In the genomic region with DNA sequence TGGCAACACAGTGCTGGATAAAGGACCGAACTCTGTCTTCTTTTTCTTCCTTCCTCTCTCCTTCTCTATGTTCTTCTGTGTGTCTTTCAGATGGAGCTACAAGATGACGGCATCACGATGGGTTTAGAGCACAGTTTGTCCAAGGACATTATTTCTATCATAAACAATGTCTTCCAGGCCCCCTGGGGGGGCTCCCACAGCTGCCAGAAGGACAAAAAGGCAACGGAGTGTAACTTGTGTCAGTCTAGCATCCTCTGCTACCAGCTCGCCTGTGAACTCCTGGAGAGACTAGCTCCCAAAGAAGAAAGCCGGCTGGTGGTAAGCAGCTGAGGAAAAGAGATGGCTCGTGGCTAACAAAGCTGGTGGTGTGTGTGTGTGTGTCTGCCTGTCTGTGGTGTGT, we compare ENCODE assay signal across 21 mouse cellular contexts.
DNase-seq lines count a peak whose midpoint lies in the region; ATAC-seq and TF ChIP-seq lines count a peak whose summit lies in the region.
"Had no signal": no experiment of that assay in that cellular context is flagged by ENCODE, and none has a peak within 500 bp of the region (broad histone marks: within the 10 kb centered on the region; RNA-seq: fewer than 3 reads in every experiment).

No protein-coding gene starts in this region.

- H3K4me3 ChIP-seq in heart, embryonic 12.5 days = no peak overlapping the region
- H3K4me3 ChIP-seq in hindbrain, embryonic 16.5 days (ENCODE audit: low read length) = no peak overlapping the region
- no peak overlapping the region for H3K4me3 ChIP-seq in hindbrain, embryonic 13.5 days
- no peak overlapping the region for H3K4me3 ChIP-seq in lung, postnatal 0 days (ENCODE audit: low read depth, low read length)
- H3K4me3 ChIP-seq: embryonic facial prominence, embryonic 13.5 days; embryonic facial prominence, embryonic 15.5 days; erythroblast, embryonic 14.5 days had no signal

- no peak for ATAC-seq in heart, embryonic 12.5 days (ENCODE audit: insufficient number of reproducible peaks, low FRiP score)
- ATAC-seq in hindbrain, embryonic 16.5 days = peak; percentile 40
- no peak for ATAC-seq in hindbrain, embryonic 13.5 days (ENCODE audit: low FRiP score)
- peak; percentile 12; the same call in 1 of the 2 replicates for ATAC-seq in lung, postnatal 0 days
- ATAC-seq: forebrain, embryonic 14.5 days; forebrain, embryonic 16.5 days had no signal

- no peak for TF ChIP-seq EP300 in lung, postnatal 0 days (IDR thresholded peaks at IDR 0.05)

- no peaks in the 10 kb centered on the region for H3K36me3 ChIP-seq in heart, embryonic 12.5 days
- H3K36me3 ChIP-seq in hindbrain, embryonic 16.5 days (ENCODE audit: control insufficient read depth, insufficient read depth, low read length) = peaks cover 5% of the 10 kb centered on the region; the same call in 1 of the 2 replicates
- H3K36me3 ChIP-seq in hindbrain, embryonic 13.5 days = peaks cover 37% of the 10 kb centered on the region
- no peaks in the 10 kb centered on the region for H3K36me3 ChIP-seq in lung, postnatal 0 days (ENCODE audit: insufficient read depth, low read length)
- H3K36me3 ChIP-seq: embryonic facial prominence, embryonic 13.5 days; embryonic facial prominence, embryonic 15.5 days had no signal

- H3K27me3 ChIP-seq in heart, embryonic 12.5 days (replicated peaks) = peaks cover 3% of the 10 kb centered on the region; the same call in 1 of the 2 replicates
- no peaks in the 10 kb centered on the region for H3K27me3 ChIP-seq in hindbrain, embryonic 16.5 days (replicated peaks; ENCODE audit: control insufficient read depth, insufficient read depth, low read length)
- H3K27me3 ChIP-seq in hindbrain, embryonic 13.5 days = no peaks in the 10 kb centered on the region
- H3K27me3 ChIP-seq in lung, postnatal 0 days (replicated peaks; ENCODE audit: insufficient read depth, low read length) = no peaks in the 10 kb centered on the region
- H3K27me3 ChIP-seq: embryonic facial prominence, embryonic 13.5 days; embryonic facial prominence, embryonic 15.5 days had no signal

- H3K27ac ChIP-seq in heart, embryonic 12.5 days (ENCODE audit: poor library complexity, severe bottlenecking) = no peak overlapping the region
- H3K27ac ChIP-seq in hindbrain, embryonic 16.5 days (ENCODE audit: low read depth, low read length) = no peak overlapping the region
- no peak overlapping the region for H3K27ac ChIP-seq in hindbrain, embryonic 13.5 days
- no peak overlapping the region for H3K27ac ChIP-seq in lung, postnatal 0 days (ENCODE audit: low read length)
- H3K27ac ChIP-seq: embryonic facial prominence, embryonic 13.5 days; embryonic facial prominence, embryonic 15.5 days had no signal

- H3K9me3 ChIP-seq in heart, embryonic 12.5 days (replicated peaks) = no peaks in the 10 kb centered on the region
- no peaks in the 10 kb centered on the region for H3K9me3 ChIP-seq in hindbrain, embryonic 16.5 days (ENCODE audit: control insufficient read depth, low read length)
- H3K9me3 ChIP-seq in hindbrain, embryonic 13.5 days = no peaks in the 10 kb centered on the region
- H3K9me3 ChIP-seq in lung, postnatal 0 days (ENCODE audit: low read length) = no peaks in the 10 kb centered on the region
- H3K9me3 ChIP-seq: embryonic facial prominence, embryonic 13.5 days; embryonic facial prominence, embryonic 15.5 days had no signal

- 59% methylated on average over 7 of the region's 7 CpGs for WGBS in heart, embryonic 12.5 days
- 41% methylated on average over 7 of the region's 7 CpGs for WGBS in hindbrain, embryonic 16.5 days
- 41% methylated on average over 7 of the region's 7 CpGs for WGBS in hindbrain, embryonic 13.5 days
- 39% methylated on average over 7 of the region's 7 CpGs for WGBS in lung, postnatal 0 days

- TF ChIP-seq CTCF in lung, postnatal 0 days (IDR thresholded peaks at IDR 0.05) = no peak

- H3K9ac ChIP-seq in heart, embryonic 12.5 days = no peak overlapping the region
- H3K9ac ChIP-seq in hindbrain, embryonic 16.5 days (ENCODE audit: low read depth, low read length) = no peak overlapping the region
- no peak overlapping the region for H3K9ac ChIP-seq in hindbrain, embryonic 13.5 days
- no peak overlapping the region for H3K9ac ChIP-seq in lung, postnatal 0 days (replicated peaks; ENCODE audit: low read depth)
- H3K9ac ChIP-seq: embryonic facial prominence, embryonic 13.5 days; embryonic facial prominence, embryonic 15.5 days had no signal

- no peak overlapping the region for H3K4me2 ChIP-seq in heart, embryonic 12.5 days
- no peak overlapping the region for H3K4me2 ChIP-seq in hindbrain, embryonic 16.5 days (ENCODE audit: low read length)
- H3K4me2 ChIP-seq in hindbrain, embryonic 13.5 days = no peak overlapping the region
- no peak overlapping the region for H3K4me2 ChIP-seq in lung, postnatal 0 days (replicated peaks; ENCODE audit: low read depth, low read length)
- H3K4me2 ChIP-seq: embryonic facial prominence, embryonic 13.5 days; embryonic facial prominence, embryonic 15.5 days had no signal

- peak; percentile 80 for DNase-seq in heart, adult 11 months
- no peak for DNase-seq in lung, postnatal 0 days (ENCODE audit: low spot score)
- no peak for DNase-seq in lung, postnatal 25 days (ENCODE audit: low spot score)
- DNase-seq: adrenal gland, adult 2 months; adrenal gland, postnatal 10 days; adrenal gland, postnatal 25 days; cerebellum, adult 11 months; cerebellum, adult 18-20 months; cerebellum, adult 8-10 months; cerebellum, adult 9-11 months; cerebellum, postnatal 14 days; cerebellum, postnatal 36 days; embryo, embryonic 11 days had no signal

- no peaks in the 10 kb centered on the region for H3K4me1 ChIP-seq in heart, embryonic 12.5 days (replicated peaks)
- no peaks in the 10 kb centered on the region for H3K4me1 ChIP-seq in hindbrain, embryonic 16.5 days (ENCODE audit: control insufficient read depth, insufficient read depth, low read depth, low read length)
- no peaks in the 10 kb centered on the region for H3K4me1 ChIP-seq in hindbrain, embryonic 13.5 days (replicated peaks)
- H3K4me1 ChIP-seq in lung, postnatal 0 days (ENCODE audit: insufficient read depth, low read depth, low read length) = no peaks in the 10 kb centered on the region
- H3K4me1 ChIP-seq: embryonic facial prominence, embryonic 13.5 days; embryonic facial prominence, embryonic 15.5 days had no signal

Comparison
In these comparisons a context has a peak if more than half of its experiments do, and no peak if none do; other contexts are left out.
1. ATAC-seq: peak in hindbrain, embryonic 16.5 days (single experiment) and lung, postnatal 0 days (single experiment); none in heart, embryonic 12.5 days (single experiment) and hindbrain, embryonic 13.5 days (single experiment).